Mouse (Mus musculus): ENCODE measurements around the gene Ext2.

- TF ChIP-seq CTCF (IDR thresholded peaks at IDR 0.05; ENCODE audit: low read depth) (peak; percentile 27; the same call in 1 of the 2 replicates), EP300 (IDR thresholded peaks at IDR 0.05; ENCODE audit: low read depth) (no peak)
These were observed 15.7 kb downstream of the Ext2 start for GRCm38 (mm10) chr2:93806487-93807201.

Measured in liver, postnatal 0 days (tissue).